8 mouse cellular contexts compared by ENCODE assay signal in the genomic region with DNA sequence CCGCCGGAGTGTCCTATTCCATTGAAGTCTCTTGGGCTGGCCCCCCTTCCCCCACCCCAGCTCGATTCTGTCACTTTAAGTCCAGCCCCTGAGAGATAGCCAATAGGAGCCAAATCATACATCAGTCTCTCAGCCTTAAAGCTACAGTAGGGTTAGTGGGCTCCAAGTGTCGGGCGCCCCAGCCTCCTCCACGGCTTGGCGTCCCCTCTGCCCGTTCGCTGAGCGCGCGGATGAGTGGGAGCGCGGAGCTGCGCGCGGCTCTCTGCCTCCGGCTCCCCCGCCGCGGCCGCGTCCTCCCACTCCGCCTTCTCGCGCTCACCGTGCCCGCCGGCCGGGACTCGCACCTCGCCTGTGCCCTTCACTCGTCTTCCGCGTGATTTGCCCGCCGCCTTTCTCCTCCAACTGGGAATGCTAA.
DNase-seq lines count a peak whose midpoint lies in the region; ATAC-seq lines count a peak whose summit lies in the region.

No protein-coding gene starts in this region.

- under 1% methylated on average over 37 of the region's 37 CpGs for WGBS in heart, embryonic 10.5 days
- under 1% methylated on average over 37 of the region's 37 CpGs for WGBS in kidney, embryonic 14.5 days
- under 1% methylated on average over 37 of the region's 37 CpGs for WGBS in limb, embryonic 11.5 days

- peak overlapping the region; percentile 56; the same call in 1 of the 2 replicates for H3K27ac ChIP-seq in heart, embryonic 10.5 days
- H3K27ac ChIP-seq in kidney, embryonic 14.5 days (ENCODE audit: low read depth, low read length), result no peak overlapping the region
- H3K27ac ChIP-seq in limb, embryonic 11.5 days (replicated peaks; ENCODE audit: low read depth, low read length), result no peak overlapping the region

- peaks cover 85% of the 10 kb centered on the region for H3K27me3 ChIP-seq in heart, embryonic 10.5 days (ENCODE audit: insufficient read depth, poor library complexity, severe bottlenecking)
- peaks cover 77% of the 10 kb centered on the region for H3K27me3 ChIP-seq in kidney, embryonic 14.5 days (ENCODE audit: control insufficient read depth, insufficient read depth, low read length)
- H3K27me3 ChIP-seq in limb, embryonic 11.5 days (ENCODE audit: control insufficient read depth, insufficient read depth, low read length), result peaks cover 75% of the 10 kb centered on the region

- H3K9ac ChIP-seq in kidney, embryonic 14.5 days (ENCODE audit: low read depth, low read length), result no peak overlapping the region
- H3K9ac ChIP-seq in limb, embryonic 11.5 days (ENCODE audit: low read length), result 0 out of 2 replicates have a peak overlapping the region, but pooled peaks have one; percentile 27

- peaks cover 18% of the 10 kb centered on the region for H3K4me1 ChIP-seq in heart, embryonic 10.5 days
- H3K4me1 ChIP-seq in kidney, embryonic 14.5 days (ENCODE audit: control insufficient read depth, insufficient read depth, low read length), result 0 out of 2 replicates have a peak, but pooled peaks cover 4% of the 10 kb centered on the region
- H3K4me1 ChIP-seq in limb, embryonic 11.5 days (ENCODE audit: control insufficient read depth, insufficient read depth, low read length), result peaks cover 5% of the 10 kb centered on the region; the same call in 1 of the 2 replicates

- peak; percentile 21 to 74 for DNase-seq in adrenal gland, adult (ENCODE audit: inconsistent age in 2 of 2, low spot score in 1 of 2)
- no peak for DNase-seq in adrenal gland, adult 8-10 months
- peak; percentile 70 for DNase-seq in embryo, embryonic 11 days
- peak; percentile 79 for DNase-seq in heart, embryonic 10.5 days (ENCODE audit: low spot score)
- DNase-seq in limb, embryonic 11.5 days (ENCODE audit: low spot score), result peak; percentile 58
- DNase-seq in neural tube, embryonic 10.5 days (ENCODE audit: extremely low spot score, low spot score), result peak; percentile 69

- peak overlapping the region; percentile 69 for H3K4me3 ChIP-seq in heart, embryonic 10.5 days
- peak overlapping the region; percentile 43 for H3K4me3 ChIP-seq in kidney, embryonic 14.5 days (ENCODE audit: low read length)
- H3K4me3 ChIP-seq in limb, embryonic 11.5 days (ENCODE audit: low read depth, low read length), result peak overlapping the region; percentile 32

- H3K4me2 ChIP-seq in kidney, embryonic 14.5 days (replicated peaks; ENCODE audit: low read depth, low read length), result peak overlapping the region; percentile 65
- peak overlapping the region; percentile 71 for H3K4me2 ChIP-seq in limb, embryonic 11.5 days (ENCODE audit: low read depth, severe bottlenecking)

- H3K9me3 ChIP-seq in heart, embryonic 10.5 days, result no peaks in the 10 kb centered on the region
- H3K9me3 ChIP-seq in kidney, embryonic 14.5 days (ENCODE audit: control insufficient read depth, low read length), result no peaks in the 10 kb centered on the region
- no peaks in the 10 kb centered on the region for H3K9me3 ChIP-seq in limb, embryonic 11.5 days (ENCODE audit: control insufficient read depth, low read length)

- no peaks in the 10 kb centered on the region for H3K36me3 ChIP-seq in heart, embryonic 10.5 days
- H3K36me3 ChIP-seq in kidney, embryonic 14.5 days (ENCODE audit: control insufficient read depth, insufficient read depth, low read length), result no peaks in the 10 kb centered on the region
- H3K36me3 ChIP-seq in limb, embryonic 11.5 days (ENCODE audit: control insufficient read depth, insufficient read depth, low read length), result no peaks in the 10 kb centered on the region

- ATAC-seq in kidney, embryonic 14.5 days (ENCODE audit: low FRiP score, low TSS enrichment), result peak; percentile 83
- peak; percentile 72 for ATAC-seq in limb, embryonic 11.5 days (ENCODE audit: insufficient number of reproducible peaks, low FRiP score, low TSS enrichment, low read depth)
- no peak for ATAC-seq in megakaryocyte progenitor cell, adult 5-6 weeks (replicated peaks; ENCODE audit: poor library complexity)
